Mouse (Mus musculus) forebrain, embryonic 15.5 days (tissue): ENCODE measurements at regions not wholly inside any gene's neighbourhood (a gene's known extent, or its start where the extent isn't known, plus 50 kb on each side); places are given as distances from the start of the nearest gene placed in this dataset.

Experiments
- ATAC-seq: fragments of 200-750 bp; cut with Nextera tagmentation; replicated peaks from 2 replicates; pipeline ENCODE4 v1.8.0; 2017; ENCODE audit warnings: mild to moderate bottlenecking, moderate TSS enrichment, moderate library complexity
- H3K27ac ChIP-seq: fragments of 300-500 bp; sonication (generic); replicated peaks from 2 replicates; pipeline ENCODE4 v1.5.1; 2015; ENCODE audit warnings: mild to moderate bottlenecking, inconsistent platforms
- H3K27me3 ChIP-seq: fragments of 300-500 bp; sonication (generic); 2 replicates; pipeline ENCODE4 v1.6.1; 2015; ENCODE audit warnings: inconsistent platforms
- H3K36me3 ChIP-seq: fragments of 300-500 bp; sonication (generic); 2 replicates; pipeline ENCODE4 v1.6.1; 2015; ENCODE audit warnings: mild to moderate bottlenecking, inconsistent platforms
- H3K4me1 ChIP-seq: fragments of 300-500 bp; sonication (generic); 2 replicates; pipeline ENCODE4 v1.6.1; 2015; ENCODE audit warnings: inconsistent platforms
- H3K4me2 ChIP-seq: fragments of 300-500 bp; sonication (generic); replicated peaks from 2 replicates; pipeline ENCODE4 v1.6.1; 2015; ENCODE audit warnings: mild to moderate bottlenecking, inconsistent platforms
- H3K4me3 ChIP-seq: fragments of 300-500 bp; sonication (generic); 2 replicates; pipeline ENCODE4 v1.5.1; 2015; ENCODE audit warnings: mild to moderate bottlenecking, inconsistent platforms
- H3K9ac ChIP-seq: fragments of 300-500 bp; sonication (generic); replicated peaks from 2 replicates; pipeline ENCODE4 v1.6.1; 2015; ENCODE audit warnings: mild to moderate bottlenecking, inconsistent platforms
- H3K9me3 ChIP-seq: fragments of 300-500 bp; sonication (generic); 2 replicates; pipeline ENCODE4 v1.6.1; 2016; ENCODE audit warnings: inconsistent platforms
- WGBS: fragments of 180-500 bp; shearing (Covaris S2); methylation state at CpG from one replicate; pipeline ENCODE4 v1.1.7; 2015; ENCODE audit warnings: mixed read lengths; 5-methylcytosine and 5-hydroxymethylcytosine counted together

- Histone ChIP-seq H3K27ac (peak overlapping the region; percentile 80), H3K9me3 (no peaks in the 10 kb centered on the region), H3K36me3 (no peaks in the 10 kb centered on the region), H3K4me3 (no peak overlapping the region), H3K4me1 (peaks cover 29% of the 10 kb centered on the region), H3K27me3 (no peaks in the 10 kb centered on the region), H3K9ac (no peak overlapping the region), H3K4me2 (peak overlapping the region; percentile 16)
- 5% methylated on average over 20 of the region's 20 CpGs for WGBS
- peak; percentile 91 for ATAC-seq
These were observed 60.0 kb downstream of the Ubiad1 start for GRCm38 (mm10) chr4:148384251-148385230.

GRCm38 (mm10) chr4:148380562-148380961, 64.0 kb downstream of the Ubiad1 start:
- no peak overlapping the region for H3K4me2 ChIP-seq
- WGBS, result 93% methylated on average over 6 of the region's 6 CpGs
- no peak overlapping the region for H3K9ac ChIP-seq
- no peaks in the 10 kb centered on the region for H3K36me3 ChIP-seq
- H3K27ac ChIP-seq, result no peak overlapping the region
- ATAC-seq, result no peak
- H3K9me3 ChIP-seq, result no peaks in the 10 kb centered on the region
- peaks cover 52% of the 10 kb centered on the region for H3K4me1 ChIP-seq
- H3K27me3 ChIP-seq, result no peaks in the 10 kb centered on the region
- H3K4me3 ChIP-seq, result no peak overlapping the region

- ATAC-seq, result no peak
- no peaks in the 10 kb centered on the region for H3K27me3 ChIP-seq
- no peaks in the 10 kb centered on the region for H3K36me3 ChIP-seq
- no peak overlapping the region for H3K9ac ChIP-seq
- WGBS, result 55% methylated on average over 11 of the region's 11 CpGs
- peaks cover 32% of the 10 kb centered on the region for H3K4me1 ChIP-seq
- no peak overlapping the region for H3K4me3 ChIP-seq
- no peaks in the 10 kb centered on the region for H3K9me3 ChIP-seq
- no peak overlapping the region for H3K4me2 ChIP-seq
- no peak overlapping the region for H3K27ac ChIP-seq
These were observed 66.1 kb downstream of the Ubiad1 start for GRCm38 (mm10) chr4:148378491-148378890.

GRCm38 (mm10) chr4:148377368-148377767, 67.2 kb downstream of the Ubiad1 start:
- ATAC-seq, result no peak; the same call in 1 of the 2 replicates
- Histone ChIP-seq H3K9me3 (no peaks in the 10 kb centered on the region), H3K27ac (no peak overlapping the region), H3K4me3 (no peak overlapping the region), H3K4me2 (no peak overlapping the region), H3K27me3 (no peaks in the 10 kb centered on the region), H3K4me1 (peaks cover 27% of the 10 kb centered on the region), H3K9ac (no peak overlapping the region), H3K36me3 (no peaks in the 10 kb centered on the region)
- 33% methylated on average over 8 of the region's 8 CpGs for WGBS

- Histone ChIP-seq H3K4me3 (no peak overlapping the region), H3K4me2 (no peak overlapping the region), H3K9ac (no peak overlapping the region), H3K27ac (no peak overlapping the region), H3K27me3 (no peaks in the 10 kb centered on the region), H3K9me3 (no peaks in the 10 kb centered on the region), H3K4me1 (peaks cover 29% of the 10 kb centered on the region), H3K36me3 (no peaks in the 10 kb centered on the region)
- WGBS, result 8% methylated on average over 3 of the region's 3 CpGs
- no peak for ATAC-seq
These were observed 68.1 kb downstream of the Ubiad1 start for GRCm38 (mm10) chr4:148376439-148376838.

GRCm38 (mm10) chr4:148371489-148371888, 73.1 kb downstream of the Ubiad1 start:
- Histone ChIP-seq H3K36me3 (no peaks in the 10 kb centered on the region), H3K9ac (no peak overlapping the region), H3K4me1 (peaks cover 11% of the 10 kb centered on the region), H3K9me3 (no peaks in the 10 kb centered on the region), H3K4me2 (no peak overlapping the region), H3K4me3 (no peak overlapping the region), H3K27ac (peak overlapping the region; percentile 60), H3K27me3 (no peaks in the 10 kb centered on the region)
- WGBS, result 28% methylated on average over 7 of the region's 7 CpGs
- peak; percentile 89 for ATAC-seq

GRCm38 (mm10) chr4:148367671-148368070, 76.9 kb downstream of the Ubiad1 start:
- Histone ChIP-seq H3K9me3 (no peaks in the 10 kb centered on the region), H3K27ac (no peak overlapping the region), H3K27me3 (no peaks in the 10 kb centered on the region), H3K4me3 (no peak overlapping the region), H3K36me3 (no peaks in the 10 kb centered on the region), H3K4me1 (peaks cover 6% of the 10 kb centered on the region; the same call in 1 of the 2 replicates), H3K9ac (no peak overlapping the region), H3K4me2 (no peak overlapping the region)
- WGBS, result 78% methylated on average over 3 of the region's 3 CpGs
- ATAC-seq, result no peak

GRCm38 (mm10) chr4:148365804-148366203, 78.0 kb upstream of the Disp3 start:
- 52% methylated on average over 4 of the region's 4 CpGs for WGBS
- no peak overlapping the region for H3K27ac ChIP-seq
- H3K4me1 ChIP-seq, result peaks cover 3% of the 10 kb centered on the region; the same call in 1 of the 2 replicates
- H3K9ac ChIP-seq, result no peak overlapping the region
- ATAC-seq, result no peak
- no peak overlapping the region for H3K4me2 ChIP-seq
- no peaks in the 10 kb centered on the region for H3K36me3 ChIP-seq
- no peak overlapping the region for H3K4me3 ChIP-seq
- no peaks in the 10 kb centered on the region for H3K27me3 ChIP-seq
- no peaks in the 10 kb centered on the region for H3K9me3 ChIP-seq

GRCm38 (mm10) chr4:148363366-148364121, 75.8 kb upstream of the Disp3 start:
- Histone ChIP-seq H3K9me3 (no peaks in the 10 kb centered on the region), H3K4me1 (peaks cover 3% of the 10 kb centered on the region; the same call in 1 of the 2 replicates), H3K9ac (no peak overlapping the region), H3K27ac (no peak overlapping the region), H3K27me3 (no peaks in the 10 kb centered on the region), H3K4me3 (no peak overlapping the region), H3K36me3 (no peaks in the 10 kb centered on the region), H3K4me2 (no peak overlapping the region)
- no peak for ATAC-seq
- 87% methylated on average over 10 of the region's 10 CpGs for WGBS

- H3K27ac ChIP-seq, result peak overlapping the region; percentile 81
- H3K9me3 ChIP-seq, result no peaks in the 10 kb centered on the region
- no peaks in the 10 kb centered on the region for H3K36me3 ChIP-seq
- ATAC-seq, result peak; percentile 76
- no peak overlapping the region for H3K4me2 ChIP-seq
- WGBS, result 47% methylated on average over 9 of the region's 9 CpGs
- no peak overlapping the region for H3K4me3 ChIP-seq
- no peak overlapping the region for H3K9ac ChIP-seq
- H3K4me1 ChIP-seq, result peaks cover 18% of the 10 kb centered on the region
- no peaks in the 10 kb centered on the region for H3K27me3 ChIP-seq
These were observed 73.2 kb upstream of the Disp3 start for GRCm38 (mm10) chr4:148360931-148361330.

GRCm38 (mm10) chr4:148358336-148358735, 70.6 kb upstream of the Disp3 start:
- no peak overlapping the region for H3K4me2 ChIP-seq
- no peak overlapping the region for H3K27ac ChIP-seq
- WGBS, result 55% methylated on average over 4 of the region's 4 CpGs
- no peaks in the 10 kb centered on the region for H3K36me3 ChIP-seq
- H3K4me3 ChIP-seq, result no peak overlapping the region
- ATAC-seq, result no peak
- H3K9ac ChIP-seq, result no peak overlapping the region
- H3K4me1 ChIP-seq, result peaks cover 18% of the 10 kb centered on the region
- no peaks in the 10 kb centered on the region for H3K27me3 ChIP-seq
- H3K9me3 ChIP-seq, result 0 out of 2 replicates have a peak, but pooled peaks cover 1% of the 10 kb centered on the region

GRCm38 (mm10) chr4:148357221-148357621, 69.5 kb upstream of the Disp3 start:
- Histone ChIP-seq H3K9me3 (0 out of 2 replicates have a peak, but pooled peaks cover 6% of the 10 kb centered on the region), H3K4me1 (peaks cover 18% of the 10 kb centered on the region), H3K36me3 (no peaks in the 10 kb centered on the region), H3K4me2 (no peak overlapping the region), H3K27me3 (no peaks in the 10 kb centered on the region), H3K27ac (0 out of 2 replicates have a peak overlapping the region, but pooled peaks have one; percentile 48), H3K9ac (no peak overlapping the region), H3K4me3 (no peak overlapping the region)
- 57% methylated on average over 10 of the region's 10 CpGs for WGBS
- ATAC-seq, result no peak
